Mouse (Mus musculus): ENCODE measurements around the gene Btbd3.

DNA sequence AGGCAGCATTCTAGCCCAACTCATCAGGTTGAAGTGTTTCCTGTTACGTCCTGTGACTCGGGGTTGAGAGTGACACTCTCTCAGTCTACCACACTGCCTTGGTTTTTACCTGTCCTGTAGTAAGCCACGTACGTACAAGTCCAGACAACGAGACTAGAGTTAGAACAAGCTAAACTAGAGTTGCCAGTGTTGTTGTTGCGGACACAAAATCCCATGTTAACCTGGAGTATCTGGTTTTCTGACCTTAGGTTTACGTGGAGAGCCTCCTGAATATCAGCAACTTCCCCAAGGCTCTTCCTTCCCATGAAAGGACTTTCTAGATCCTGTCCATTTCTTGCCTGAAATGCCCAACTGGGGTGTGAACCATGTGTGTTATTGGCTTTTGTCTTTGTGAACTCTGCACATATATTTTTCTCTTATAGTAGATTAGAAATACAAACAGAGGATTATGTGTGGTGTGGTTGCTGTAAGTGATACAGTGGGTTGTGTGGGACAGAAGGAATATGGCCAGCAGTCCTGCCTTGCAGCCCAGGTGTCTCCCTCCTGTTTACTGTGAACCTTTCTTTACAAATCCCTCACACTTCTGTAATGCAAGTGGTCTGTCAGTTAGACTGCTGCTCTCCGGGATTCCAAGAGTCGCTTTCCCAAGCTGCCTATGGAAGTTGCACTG lies 17.2 kb downstream of the Btbd3 start:
- TF ChIP-seq CTCF (IDR thresholded peaks at IDR 0.05; ENCODE audit: control insufficient read depth, insufficient read depth, insufficient replicate concordance, low read depth, low read length), result no peak
- no peak for TF ChIP-seq POLR2A (IDR thresholded peaks at IDR 0.05; ENCODE audit: control insufficient read depth, low read depth, low read length)
